Mouse (Mus musculus) MEL (cell line): Measurements from ENCODE around the gene Syne4. TPM values are rescaled to one million over a fixed set of nuclear protein-coding genes. Genes with fewer than 3 reads are reported as not detected.

Experiments used
- DNase-seq: peaks from one replicate; pipeline ENCODE4 v3.0.0; 2011; ENCODE audit warnings: low read depth, low spot score
- H3K27ac ChIP-seq: 2 replicates; pipeline ENCODE4 v1.5.1; 2012; ENCODE audit warnings: low read depth, mild to moderate bottlenecking, control low read depth, low read length, moderate library complexity; ENCODE audit not compliant: control insufficient read depth
- H3K27me3 ChIP-seq, 2 experiments: fragments of 150-350 bp in 1 of 2; sonication (generic) in 1 of 2; 2 replicates each; pipeline ENCODE4 v1.6.1; 2012; ENCODE audit warnings: low read length in 2 of 2, mild to moderate bottlenecking in 2 of 2, improper control_type of control experiment in 1 of 2, moderate library complexity in 1 of 2; ENCODE audit not compliant: insufficient read depth in 2 of 2, control insufficient read depth in 1 of 2
- H3K36me3 ChIP-seq, 2 experiments: 2 replicates each; pipeline ENCODE4 v1.6.1; 2012 to 2014; ENCODE audit warnings: low read length in 2 of 2, improper control_type of control experiment in 1 of 2, inconsistent platforms in 1 of 2, mild to moderate bottlenecking in 1 of 2; ENCODE audit not compliant: insufficient read depth in 2 of 2, control insufficient read depth in 1 of 2
- H3K4me1 ChIP-seq, 2 experiments: fragments of 150-350 bp in 1 of 2; sonication (generic) in 1 of 2; 2 replicates each; pipeline ENCODE4 v1.6.1; 2012; ENCODE audit warnings: low read length in 2 of 2, improper control_type of control experiment in 1 of 2, mild to moderate bottlenecking in 1 of 2; ENCODE audit not compliant: insufficient read depth in 2 of 2, control insufficient read depth in 1 of 2
- H3K4me3 ChIP-seq, 2 experiments: fragments of 150-350 bp in 1 of 2; sonication (generic) in 1 of 2; 2 replicates each; pipeline ENCODE4 v1.5.1; 2012; ENCODE audit warnings: low read depth in 2 of 2, low read length in 2 of 2, mild to moderate bottlenecking in 2 of 2, moderate library complexity in 2 of 2, control low read depth in 1 of 2, improper control_type of control experiment in 1 of 2; ENCODE audit not compliant: control insufficient read depth in 1 of 2, insufficient read depth in 1 of 2
- H3K79me2 ChIP-seq: 2 replicates; pipeline ENCODE4 v1.6.1; 2012; ENCODE audit warnings: mild to moderate bottlenecking, low read length, moderate library complexity; ENCODE audit not compliant: control insufficient read depth, poor library complexity, insufficient read depth
- H3K9ac ChIP-seq: 2 replicates; pipeline ENCODE4 v1.6.1; 2012; ENCODE audit warnings: low read depth, mild to moderate bottlenecking, control low read depth, low read length, moderate library complexity; ENCODE audit not compliant: control insufficient read depth, poor library complexity, severe bottlenecking
- H3K9me3 ChIP-seq: fragments of 150-350 bp; sonication (generic); replicated peaks from 2 replicates; pipeline ENCODE4 v1.6.1; 2012; ENCODE audit warnings: mild to moderate bottlenecking, low read length, improper control_type of control experiment, moderate library complexity; ENCODE audit not compliant: insufficient read depth
- BHLHE40 ChIP-seq: IDR thresholded peaks from 2 replicates; pipeline ENCODE4 v1.6.1; 2012; ENCODE audit warnings: low read depth, mild to moderate bottlenecking, inconsistent platforms, low read length, improper control_type of control experiment, borderline replicate concordance
- CHD1 ChIP-seq: IDR thresholded peaks from 2 replicates; pipeline ENCODE4 v1.6.1; 2012; ENCODE audit warnings: low read depth, mild to moderate bottlenecking, inconsistent platforms, low read length, improper control_type of control experiment
- CHD2 ChIP-seq: IDR thresholded peaks from 2 replicates; pipeline ENCODE4 v1.6.1; 2011; ENCODE audit warnings: low read length, improper control_type of control experiment
- ELF1 ChIP-seq: IDR thresholded peaks from 2 replicates; pipeline ENCODE4 v1.6.1; 2014; ENCODE audit warnings: low read depth, mild to moderate bottlenecking, inconsistent platforms, low read length, improper control_type of control experiment, moderate library complexity
- ETS1 ChIP-seq: IDR thresholded peaks from 2 replicates; pipeline ENCODE4 v1.6.1; 2012; ENCODE audit warnings: low read depth, mild to moderate bottlenecking, inconsistent platforms, low read length, improper control_type of control experiment, moderate library complexity
- KAT2A ChIP-seq: conservative IDR thresholded peaks from 2 replicates; pipeline ENCODE4 v1.6.1; 2012; ENCODE audit warnings: low read depth, low read length, improper control_type of control experiment, inconsistent platforms
- MAFK ChIP-seq: IDR thresholded peaks from 2 replicates; pipeline ENCODE4 v1.6.1; 2011; ENCODE audit warnings: low read depth, mild to moderate bottlenecking, low read length, improper control_type of control experiment, borderline replicate concordance
- MAX ChIP-seq: IDR thresholded peaks from 2 replicates; pipeline ENCODE4 v1.6.1; 2011; ENCODE audit warnings: low read length, improper control_type of control experiment
- MEF2A ChIP-seq: IDR thresholded peaks from 2 replicates; pipeline ENCODE4 v1.6.1; 2014; ENCODE audit warnings: low read depth, mild to moderate bottlenecking, inconsistent platforms, low read length, improper control_type of control experiment; ENCODE audit not compliant: poor library complexity, insufficient replicate concordance, severe bottlenecking; ENCODE audit errors: extremely low read depth
- MXI1 ChIP-seq: IDR thresholded peaks from 2 replicates; pipeline ENCODE4 v1.6.1; 2011; ENCODE audit warnings: mild to moderate bottlenecking, low read depth, low read length, improper control_type of control experiment
- MYC ChIP-seq: IDR thresholded peaks from 2 replicates; pipeline ENCODE4 v1.6.1; 2011; ENCODE audit warnings: low read depth, mild to moderate bottlenecking, low read length, improper control_type of control experiment, moderate library complexity
- POLR2AphosphoS2 ChIP-seq: IDR thresholded peaks from 2 replicates; pipeline ENCODE4 v1.6.1; 2011; ENCODE audit warnings: low read length, improper control_type of control experiment
- POLR2AphosphoS5 ChIP-seq: IDR thresholded peaks from 2 replicates; pipeline ENCODE4 v1.6.1; 2012; ENCODE audit warnings: low read depth, borderline replicate concordance, mild to moderate bottlenecking, inconsistent platforms, low read length, moderate library complexity, mixed read lengths
- RAD21 ChIP-seq: IDR thresholded peaks from 2 replicates; pipeline ENCODE4 v1.6.1; 2011; ENCODE audit warnings: mild to moderate bottlenecking, low read depth, low read length, improper control_type of control experiment
- RCOR1 ChIP-seq: IDR thresholded peaks from 2 replicates; pipeline ENCODE4 v1.6.1; 2012; ENCODE audit warnings: low read depth, mild to moderate bottlenecking, inconsistent platforms, low read length, improper control_type of control experiment
- SIN3A ChIP-seq: IDR thresholded peaks from 2 replicates; pipeline ENCODE4 v1.6.1; 2012; ENCODE audit warnings: low read length, improper control_type of control experiment, inconsistent platforms
- TBP ChIP-seq: IDR thresholded peaks from 2 replicates; pipeline ENCODE4 v1.8.0; 2011; ENCODE audit warnings: low read depth, low read length, improper control_type of control experiment
- TCF12 ChIP-seq: IDR thresholded peaks from 2 replicates; pipeline ENCODE4 v1.6.1; 2014; ENCODE audit warnings: low read depth, mild to moderate bottlenecking, inconsistent platforms, low read length, improper control_type of control experiment, moderate library complexity
- UBTF ChIP-seq: IDR thresholded peaks from 2 replicates; pipeline ENCODE4 v1.6.1; 2012; ENCODE audit warnings: low read depth, mild to moderate bottlenecking, inconsistent platforms, low read length, improper control_type of control experiment, moderate library complexity, borderline replicate concordance; ENCODE audit not compliant: insufficient read depth
- ZC3H11A ChIP-seq: IDR thresholded peaks from 2 replicates; pipeline ENCODE4 v1.6.1; 2012; ENCODE audit warnings: low read depth, mild to moderate bottlenecking, inconsistent platforms, low read length, improper control_type of control experiment
- ZKSCAN1 ChIP-seq: IDR thresholded peaks from 2 replicates; pipeline ENCODE4 v1.6.1; 2012; ENCODE audit warnings: low read depth, mild to moderate bottlenecking, inconsistent platforms, low read length, improper control_type of control experiment, moderate library complexity
- ZNF384 ChIP-seq: IDR thresholded peaks from 2 replicates; pipeline ENCODE4 v1.6.1; 2012; ENCODE audit warnings: low read depth, mild to moderate bottlenecking, inconsistent platforms, low read length, improper control_type of control experiment
- polyA plus RNA-seq, 2 experiments: library from polyadenylated mRNA; stranded (reverse) in 1 of 2; unstranded in 1 of 2; fragments of >175 nt in 1 of 2; fragments of >200 nt in 1 of 2; gene quantifications; 2 replicates each; pipeline versions ENCODE4 v1.2.1 to v1.2.4; 2012; ENCODE audit warnings: low replicate concordance in 2 of 2, low read depth in 1 of 2; ENCODE audit not compliant: insufficient read length in 2 of 2, insufficient read depth in 1 of 2, missing spikeins in 1 of 2
- total RNA-seq: library from RNA; depleted of rRNA; stranded (reverse); fragments of 300-350 nt; gene quantifications from 2 replicates; pipeline ENCODE4 v1.2.3, GENCODE M21; 2012

Syne4 gene
- total and polyA plus RNA-seq, 3 experiments, result 0.31 to 0.82 TPM; not detected in 1

GRCm38 (mm10) chr7:30274383-30274782 is 40.2 kb upstream of the Syne4 start (continued):
- TF ChIP-seq MAFK, result no peak
- no peak for TF ChIP-seq CHD2

DNA sequence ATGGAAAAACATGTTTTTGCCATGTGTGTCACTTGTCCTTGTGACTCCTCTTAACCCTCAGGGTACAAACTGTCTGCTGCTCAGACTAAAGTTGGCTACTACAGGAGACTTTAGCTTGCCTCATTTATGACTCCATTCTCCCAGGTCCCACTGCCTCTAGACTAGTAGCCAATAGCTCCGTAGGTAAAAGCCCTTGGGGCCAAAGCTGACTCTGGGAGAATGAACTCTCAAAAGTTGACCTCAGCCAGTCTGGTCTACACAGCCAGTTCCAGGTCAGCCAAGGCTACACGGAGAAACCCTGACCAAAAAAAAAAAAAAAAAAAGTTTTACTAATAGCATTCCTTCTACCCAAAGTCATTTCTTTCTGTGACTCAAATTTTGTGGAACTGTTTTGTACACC is 35.7 kb upstream of the Syne4 start:
- Histone ChIP-seq H3K27me3 (no peaks in the 10 kb centered on the region), H3K27ac (no peak overlapping the region), H3K9ac (peak overlapping the region; percentile 82), H3K36me3 (peaks cover 0 to 11% of the 10 kb centered on the region in 2 experiments; a peak in 2 of 4 replicates), H3K79me2 (peaks cover 10% of the 10 kb centered on the region), H3K4me1 (peaks cover 0 to 8% of the 10 kb centered on the region in 2 experiments; a peak in 1 of 4 replicates), H3K9me3 (no peaks in the 10 kb centered on the region), H3K4me3 (peak overlapping the region; percentile 71 to 82)
- TF ChIP-seq RCOR1 (no peak), MXI1 (no peak), KAT2A (no peak), RAD21 (no peak), TCF12 (no peak), POLR2AphosphoS2 (no peak), SIN3A (no peak), ZNF384 (peak; percentile 30; the same call in 1 of the 2 replicates)
- no peak for DNase-seq

- no peak for DNase-seq
- Histone ChIP-seq H3K36me3 (peaks cover 0 to 11% of the 10 kb centered on the region in 2 experiments; a peak in 2 of 4 replicates), H3K27ac (peak overlapping the region; percentile 84; the same call in 1 of the 2 replicates), H3K9ac (peak overlapping the region; percentile 82), H3K9me3 (no peaks in the 10 kb centered on the region), H3K79me2 (peaks cover 10% of the 10 kb centered on the region), H3K27me3 (no peaks in the 10 kb centered on the region), H3K4me3 (peak overlapping the region; percentile 71 to 82), H3K4me1 (peaks cover 0 to 8% of the 10 kb centered on the region in 2 experiments; a peak in 1 of 4 replicates)
- TF ChIP-seq CHD1 (peak; percentile 37; the same call in 1 of the 2 replicates), UBTF (no peak)
These were observed 35.1 kb upstream of the Syne4 start for GRCm38 (mm10) chr7:30279536-30279935.

GRCm38 (mm10) chr7:30279951-30280669 is 34.5 kb upstream of the Syne4 start, which contains the start of the genes Thap8 and Wdr62:
TSS of gene Thap8 (plus strand) at chr7:30280094.
TSS of gene Wdr62 (minus strand) at chr7:30280419.
- no peaks in the 10 kb centered on the region for H3K9me3 ChIP-seq
- H3K79me2 ChIP-seq, result peaks cover 10% of the 10 kb centered on the region
- peaks cover 0 to 11% of the 10 kb centered on the region in 2 experiments; a peak in 2 of 4 replicates for H3K36me3 ChIP-seq
- H3K4me3 ChIP-seq, result peak within 1 kb of the TSS; percentile 71 to 82
- H3K27me3 ChIP-seq, result no peaks in the 10 kb centered on the region
- H3K9ac ChIP-seq, result peak within 1 kb of the TSS; percentile 82
- peaks cover 0 to 8% of the 10 kb centered on the region in 2 experiments; a peak in 1 of 4 replicates for H3K4me1 ChIP-seq
- DNase-seq, result peak; percentile 97
- H3K27ac ChIP-seq, result peak within 1 kb of the TSS; percentile 96
- TF ChIP-seq CHD2 (peak; percentile 38; the same call in 1 of the 2 replicates), TBP (peak; percentile 84), POLR2AphosphoS5 (no peak), MXI1 (peak; percentile 36; the same call in 1 of the 2 replicates), ELF1 (peak; percentile 75), SIN3A (peak; percentile 93), ZC3H11A (no peak), MEF2A (no peak; the same call in 1 of the 2 replicates), ZKSCAN1 (no peak), ETS1 (no peak), MAX (peak; percentile 52; the same call in 1 of the 2 replicates), BHLHE40 (no peak), MYC (no peak)
